Mouse (Mus musculus): ENCODE results near the gene Myo16. TPM values are rescaled to one million over a fixed set of nuclear protein-coding genes. Genes with fewer than 3 reads are reported as not detected.

Myo16 gene
- polyA plus RNA-seq, 1 experiment from 2014 or later: 7.2 TPM

- no peak overlapping the region for H3K27ac ChIP-seq (ENCODE audit: low read length)
- no peak overlapping the region for H3K9ac ChIP-seq (ENCODE audit: low read depth, low read length)
- H3K27me3 ChIP-seq (ENCODE audit: control insufficient read depth, insufficient read depth, low read depth, low read length): no peaks in the 10 kb centered on the region
- H3K4me2 ChIP-seq (ENCODE audit: low read length): no peak overlapping the region
- ATAC-seq: no peak
- no peak overlapping the region for H3K4me3 ChIP-seq (ENCODE audit: low read depth, low read length)
- no peaks in the 10 kb centered on the region for H3K36me3 ChIP-seq (ENCODE audit: control insufficient read depth, insufficient read depth, low read length)
- WGBS: 81% methylated on average over 9 of the region's 9 CpGs
- H3K4me1 ChIP-seq (ENCODE audit: control insufficient read depth, insufficient read depth, low read length): no peaks in the 10 kb centered on the region
- no peaks in the 10 kb centered on the region for H3K9me3 ChIP-seq (replicated peaks; ENCODE audit: control insufficient read depth, low read length, poor library complexity, severe bottlenecking)
Observed at GRCm38 (mm10) chr8:10640176-10640810, 486.6 kb downstream of the Myo16 start.

GRCm38 (mm10) chr8:10640859-10641258 is 487.1 kb downstream of the Myo16 start:
- Histone ChIP-seq H3K4me2 (ENCODE audit: low read length) (no peak overlapping the region), H3K36me3 (ENCODE audit: control insufficient read depth, insufficient read depth, low read length) (no peaks in the 10 kb centered on the region), H3K27ac (ENCODE audit: low read length) (no peak overlapping the region), H3K27me3 (ENCODE audit: control insufficient read depth, insufficient read depth, low read depth, low read length) (no peaks in the 10 kb centered on the region), H3K4me3 (ENCODE audit: low read depth, low read length) (no peak overlapping the region), H3K4me1 (ENCODE audit: control insufficient read depth, insufficient read depth, low read length) (no peaks in the 10 kb centered on the region), H3K9me3 (replicated peaks; ENCODE audit: control insufficient read depth, low read length, poor library complexity, severe bottlenecking) (no peaks in the 10 kb centered on the region), H3K9ac (ENCODE audit: low read depth, low read length) (no peak overlapping the region)
- ATAC-seq: no peak
- WGBS: 83% methylated on average over 7 of the region's 7 CpGs

GRCm38 (mm10) chr8:10641343-10641742 is 487.6 kb downstream of the Myo16 start:
- no peaks in the 10 kb centered on the region for H3K36me3 ChIP-seq (ENCODE audit: control insufficient read depth, insufficient read depth, low read length)
- H3K4me2 ChIP-seq (ENCODE audit: low read length): no peak overlapping the region
- no peak for ATAC-seq
- H3K9me3 ChIP-seq (replicated peaks; ENCODE audit: control insufficient read depth, low read length, poor library complexity, severe bottlenecking): no peaks in the 10 kb centered on the region
- H3K4me3 ChIP-seq (ENCODE audit: low read depth, low read length): no peak overlapping the region
- H3K27ac ChIP-seq (ENCODE audit: low read length): no peak overlapping the region
- H3K9ac ChIP-seq (ENCODE audit: low read depth, low read length): no peak overlapping the region
- H3K4me1 ChIP-seq (ENCODE audit: control insufficient read depth, insufficient read depth, low read length): no peaks in the 10 kb centered on the region
- H3K27me3 ChIP-seq (ENCODE audit: control insufficient read depth, insufficient read depth, low read depth, low read length): no peaks in the 10 kb centered on the region

GRCm38 (mm10) chr8:10643244-10643643 is 489.5 kb downstream of the Myo16 start:
- Histone ChIP-seq H3K27ac (ENCODE audit: low read length) (no peak overlapping the region), H3K9ac (ENCODE audit: low read depth, low read length) (no peak overlapping the region), H3K4me1 (ENCODE audit: control insufficient read depth, insufficient read depth, low read length) (no peaks in the 10 kb centered on the region), H3K9me3 (replicated peaks; ENCODE audit: control insufficient read depth, low read length, poor library complexity, severe bottlenecking) (no peaks in the 10 kb centered on the region), H3K4me2 (ENCODE audit: low read length) (no peak overlapping the region), H3K4me3 (ENCODE audit: low read depth, low read length) (no peak overlapping the region), H3K36me3 (ENCODE audit: control insufficient read depth, insufficient read depth, low read length) (no peaks in the 10 kb centered on the region), H3K27me3 (ENCODE audit: control insufficient read depth, insufficient read depth, low read depth, low read length) (no peaks in the 10 kb centered on the region)
- 93% methylated on average over 4 of the region's 4 CpGs for WGBS
- no peak for ATAC-seq

- H3K9ac ChIP-seq (ENCODE audit: low read depth, low read length): no peak overlapping the region
- no peaks in the 10 kb centered on the region for H3K27me3 ChIP-seq (ENCODE audit: control insufficient read depth, insufficient read depth, low read depth, low read length)
- H3K9me3 ChIP-seq (replicated peaks; ENCODE audit: control insufficient read depth, low read length, poor library complexity, severe bottlenecking): no peaks in the 10 kb centered on the region
- H3K36me3 ChIP-seq (ENCODE audit: control insufficient read depth, insufficient read depth, low read length): no peaks in the 10 kb centered on the region
- no peak overlapping the region for H3K27ac ChIP-seq (ENCODE audit: low read length)
- WGBS: 44% methylated on average over 3 of the region's 3 CpGs
- H3K4me3 ChIP-seq (ENCODE audit: low read depth, low read length): no peak overlapping the region
- ATAC-seq: no peak
- no peak overlapping the region for H3K4me2 ChIP-seq (ENCODE audit: low read length)
- no peaks in the 10 kb centered on the region for H3K4me1 ChIP-seq (ENCODE audit: control insufficient read depth, insufficient read depth, low read length)
Observed at GRCm38 (mm10) chr8:10644481-10644880, 490.8 kb downstream of the Myo16 start.

- Histone ChIP-seq H3K9ac (ENCODE audit: low read depth, low read length) (no peak overlapping the region), H3K4me3 (ENCODE audit: low read depth, low read length) (no peak overlapping the region), H3K9me3 (replicated peaks; ENCODE audit: control insufficient read depth, low read length, poor library complexity, severe bottlenecking) (no peaks in the 10 kb centered on the region), H3K4me2 (ENCODE audit: low read length) (no peak overlapping the region), H3K4me1 (ENCODE audit: control insufficient read depth, insufficient read depth, low read length) (no peaks in the 10 kb centered on the region), H3K36me3 (ENCODE audit: control insufficient read depth, insufficient read depth, low read length) (no peaks in the 10 kb centered on the region), H3K27me3 (ENCODE audit: control insufficient read depth, insufficient read depth, low read depth, low read length) (no peaks in the 10 kb centered on the region), H3K27ac (ENCODE audit: low read length) (no peak overlapping the region)
- ATAC-seq: no peak
- 93% methylated on average over 5 of the region's 5 CpGs for WGBS
Observed at GRCm38 (mm10) chr8:10645740-10646139, 492.0 kb downstream of the Myo16 start.

- Histone ChIP-seq H3K9ac (ENCODE audit: low read depth, low read length) (no peak overlapping the region), H3K4me1 (ENCODE audit: control insufficient read depth, insufficient read depth, low read length) (peaks cover under 1% of the 10 kb centered on the region; the same call in 1 of the 2 replicates), H3K4me2 (ENCODE audit: low read length) (no peak overlapping the region), H3K27me3 (ENCODE audit: control insufficient read depth, insufficient read depth, low read depth, low read length) (no peaks in the 10 kb centered on the region), H3K9me3 (replicated peaks; ENCODE audit: control insufficient read depth, low read length, poor library complexity, severe bottlenecking) (no peaks in the 10 kb centered on the region), H3K4me3 (ENCODE audit: low read depth, low read length) (no peak overlapping the region), H3K36me3 (ENCODE audit: control insufficient read depth, insufficient read depth, low read length) (no peaks in the 10 kb centered on the region), H3K27ac (ENCODE audit: low read length) (no peak overlapping the region)
- WGBS: 52% methylated on average over 10 of the region's 10 CpGs
- no peak for ATAC-seq
Observed at GRCm38 (mm10) chr8:10646485-10646884, 492.8 kb downstream of the Myo16 start.

GRCm38 (mm10) chr8:10651546-10652315 is 498.0 kb downstream of the Myo16 start:
- Histone ChIP-seq H3K4me2 (ENCODE audit: low read length) (no peak overlapping the region), H3K27ac (ENCODE audit: low read length) (no peak overlapping the region), H3K36me3 (ENCODE audit: control insufficient read depth, insufficient read depth, low read length) (no peaks in the 10 kb centered on the region), H3K27me3 (ENCODE audit: control insufficient read depth, insufficient read depth, low read depth, low read length) (no peaks in the 10 kb centered on the region), H3K9me3 (replicated peaks; ENCODE audit: control insufficient read depth, low read length, poor library complexity, severe bottlenecking) (no peaks in the 10 kb centered on the region), H3K9ac (ENCODE audit: low read depth, low read length) (no peak overlapping the region), H3K4me1 (ENCODE audit: control insufficient read depth, insufficient read depth, low read length) (peaks cover 2% of the 10 kb centered on the region; the same call in 1 of the 2 replicates), H3K4me3 (ENCODE audit: low read depth, low read length) (no peak overlapping the region)
- 65% methylated on average over 12 of the region's 12 CpGs for WGBS
- ATAC-seq: no peak

GRCm38 (mm10) chr8:10653282-10653681 is 499.6 kb downstream of the Myo16 start:
- no peak for ATAC-seq
- H3K27me3 ChIP-seq (ENCODE audit: control insufficient read depth, insufficient read depth, low read depth, low read length): no peaks in the 10 kb centered on the region
- H3K9ac ChIP-seq (ENCODE audit: low read depth, low read length): no peak overlapping the region
- H3K4me1 ChIP-seq (ENCODE audit: control insufficient read depth, insufficient read depth, low read length): peaks cover 2% of the 10 kb centered on the region; the same call in 1 of the 2 replicates
- 91% methylated on average over 9 of the region's 9 CpGs for WGBS
- no peaks in the 10 kb centered on the region for H3K9me3 ChIP-seq (replicated peaks; ENCODE audit: control insufficient read depth, low read length, poor library complexity, severe bottlenecking)
- H3K4me3 ChIP-seq (ENCODE audit: low read depth, low read length): no peak overlapping the region
- H3K36me3 ChIP-seq (ENCODE audit: control insufficient read depth, insufficient read depth, low read length): no peaks in the 10 kb centered on the region
- H3K27ac ChIP-seq (ENCODE audit: low read length): no peak overlapping the region
- H3K4me2 ChIP-seq (ENCODE audit: low read length): no peak overlapping the region

All from midbrain, embryonic 16.5 days (tissue).